Mouse (Mus musculus): ENCODE data around the gene Tubd1.
A peak's percentile ranks its signal among the peaks of the same experiment; 100 is the strongest.

The Tubd1 gene

GRCm38 (mm10) chr11:86568425-86568824, 23.6 kb downstream of the Tubd1 start:
- peak; percentile 65 for DNase-seq

DNA sequence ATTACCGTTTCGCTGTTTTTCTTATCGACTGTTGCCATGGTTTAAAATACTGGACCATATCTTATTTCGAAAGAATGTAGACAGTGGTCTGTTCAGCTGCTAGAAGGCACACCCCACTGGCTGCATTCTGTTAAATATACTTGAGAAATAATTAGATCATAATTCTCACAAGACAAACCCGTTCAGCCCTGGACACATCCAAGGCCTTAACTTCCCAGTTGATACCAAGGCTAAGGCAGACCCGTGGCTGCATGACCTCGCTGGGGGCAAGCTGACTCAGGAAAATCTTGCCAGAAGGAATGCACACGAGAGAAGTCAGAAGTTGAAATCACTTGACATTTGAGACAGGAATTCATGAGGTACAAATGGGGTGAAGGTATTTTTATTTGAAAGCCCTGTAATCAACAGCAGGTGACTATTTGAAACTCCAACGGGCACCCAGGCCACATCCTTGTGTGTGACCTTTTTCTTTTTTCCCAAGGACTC, 25.5 kb downstream of the Tubd1 start:
- DNase-seq: no peak

DNA sequence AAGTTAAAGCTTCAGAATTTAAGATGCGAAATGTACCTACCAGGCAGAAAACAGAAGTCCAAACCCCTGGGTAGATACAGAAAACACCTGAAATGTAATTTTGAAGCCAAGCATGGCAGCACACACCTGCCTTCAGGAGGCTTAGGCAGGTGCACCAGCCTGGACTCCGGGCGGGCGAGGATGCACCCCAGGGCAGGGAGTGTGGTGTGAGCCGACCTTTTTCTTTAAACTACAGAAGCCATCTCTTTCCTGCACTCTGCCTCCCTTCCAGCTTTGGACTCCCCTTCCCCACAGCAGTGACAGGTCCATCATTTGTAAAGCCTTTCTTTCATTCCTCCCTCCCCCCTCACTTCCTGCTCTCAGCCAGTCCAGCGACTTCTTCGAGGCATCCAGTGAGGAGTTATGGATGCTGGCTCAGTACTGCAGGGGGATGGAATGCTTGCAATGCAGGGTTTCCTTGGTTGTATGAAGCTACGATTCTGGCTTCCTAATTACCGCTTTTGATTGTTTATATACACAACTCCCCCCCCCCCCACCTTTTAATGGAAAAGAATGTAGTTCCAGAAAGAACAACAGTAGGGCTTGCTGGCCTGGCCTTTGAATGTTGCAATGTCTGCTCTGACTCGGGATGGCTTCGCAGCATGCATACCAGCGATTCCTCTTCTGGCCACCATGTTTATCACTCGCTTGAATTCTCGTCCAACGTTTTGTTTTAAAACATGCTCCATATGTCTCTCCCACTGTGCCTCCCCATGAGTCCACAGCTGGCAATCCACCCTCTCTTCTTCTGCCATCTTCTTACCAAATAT, 26.5 kb downstream of the Tubd1 start:
- no peak for DNase-seq

- no peak for DNase-seq
These were observed 27.1 kb downstream of the Tubd1 start for GRCm38 (mm10) chr11:86571871-86572270.

GRCm38 (mm10) chr11:86572623-86573022, 27.8 kb downstream of the Tubd1 start:
- no peak for DNase-seq

DNA sequence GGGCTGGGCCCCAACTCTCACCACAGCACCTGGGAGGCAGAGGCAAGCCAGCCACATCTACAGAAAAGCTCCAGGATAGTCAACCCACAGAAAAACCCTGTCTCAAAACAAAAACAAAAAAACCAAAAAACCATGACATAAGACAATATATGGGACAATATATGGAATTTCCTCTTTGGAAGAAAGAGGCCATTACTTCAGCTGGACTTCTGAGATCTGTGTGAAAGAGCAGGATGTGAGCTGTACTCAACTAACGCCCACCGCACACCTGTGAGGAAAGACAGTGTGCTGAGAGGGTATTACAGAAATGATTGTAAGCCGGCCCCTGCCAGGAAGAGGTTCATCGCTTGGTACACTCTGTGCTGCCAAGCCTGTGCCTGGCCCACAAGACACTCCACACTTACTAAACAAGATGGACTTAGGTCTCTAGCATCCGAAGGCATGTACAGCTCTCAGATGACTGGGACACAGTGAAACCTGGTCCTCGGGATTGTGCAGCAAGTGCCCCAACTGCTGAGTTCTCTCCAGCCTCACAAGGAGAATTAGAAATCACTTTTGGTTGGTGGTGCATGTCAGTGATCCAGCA, 28.9 kb downstream of the Tubd1 start:
- DNase-seq: no peak

GRCm38 (mm10) chr11:86574408-86574807, 29.6 kb downstream of the Tubd1 start:
- no peak for DNase-seq

- peak; percentile 67 for DNase-seq
These were observed 31.0 kb downstream of the Tubd1 start for GRCm38 (mm10) chr11:86575632-86576378.

DNA sequence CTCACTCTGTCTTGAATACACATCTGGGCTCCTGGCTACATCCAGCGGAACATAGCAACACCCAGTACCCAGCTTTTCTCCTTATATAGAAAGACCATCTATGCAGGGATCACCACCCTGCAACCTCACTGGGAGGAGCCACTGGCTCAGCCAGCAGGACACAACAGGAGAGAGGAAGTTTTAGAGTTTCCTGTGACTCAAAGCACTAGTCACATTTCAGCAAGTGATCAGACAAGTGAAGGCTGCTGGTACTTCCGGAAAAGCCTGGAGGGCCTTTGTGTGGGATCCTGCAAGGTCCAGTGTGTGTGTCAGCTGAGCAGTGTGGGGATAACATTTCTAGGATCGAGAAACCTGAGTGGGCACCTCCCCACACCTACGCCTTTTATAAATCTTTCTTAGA, 32.4 kb downstream of the Tubd1 start:
- peak; percentile 78 for DNase-seq

GRCm38 (mm10) chr11:86578106-86578808, 33.5 kb downstream of the Tubd1 start:
- DNase-seq: no peak

- DNase-seq: peak; percentile 90
These were observed 34.3 kb downstream of the Tubd1 start for GRCm38 (mm10) chr11:86578809-86579730.

GRCm38 (mm10) chr11:86579731-86580318, 35.0 kb downstream of the Tubd1 start:
- no peak for DNase-seq

- peak; percentile 75 for DNase-seq
These were observed 35.7 kb downstream of the Tubd1 start for GRCm38 (mm10) chr11:86580319-86581113.

GRCm38 (mm10) chr11:86581250-86581753, 36.5 kb downstream of the Tubd1 start:
- peak; percentile 79 for DNase-seq

GRCm38 (mm10) chr11:86581943-86582542, 37.3 kb downstream of the Tubd1 start:
- no peak for DNase-seq

DNA sequence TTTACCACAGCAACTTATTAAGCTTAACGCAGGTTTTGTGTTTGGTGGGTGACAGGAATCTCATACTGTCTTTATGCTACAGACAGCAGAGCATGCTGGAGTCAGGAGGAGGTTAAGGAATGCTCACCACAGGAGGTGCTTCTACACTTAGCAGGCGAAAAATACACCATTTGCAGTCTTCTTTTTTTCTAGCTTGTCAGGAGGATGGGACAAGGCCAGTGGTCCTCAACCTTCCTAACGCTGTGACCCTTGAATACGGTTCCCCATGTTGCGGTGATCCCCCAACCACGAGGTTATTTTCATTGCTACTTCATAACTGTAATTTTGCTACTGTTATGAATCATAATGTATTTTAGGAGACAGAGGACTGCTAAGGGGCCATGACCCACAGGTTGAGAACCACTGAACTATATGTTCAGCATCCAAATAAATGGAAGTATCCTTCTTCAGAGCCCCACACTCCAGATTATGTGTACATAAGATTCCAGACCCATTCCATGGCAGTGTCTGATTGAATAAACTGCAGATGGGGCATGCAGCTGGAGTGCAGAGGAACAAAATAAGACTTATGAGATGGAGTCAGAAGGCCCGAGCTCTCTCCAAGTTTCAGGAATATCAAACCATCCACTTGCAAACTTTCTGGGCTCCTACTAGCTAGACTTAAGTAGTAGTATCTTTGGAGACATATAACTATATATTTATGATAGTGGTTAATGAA, 37.9 kb downstream of the Tubd1 start:
- DNase-seq: no peak

DNA sequence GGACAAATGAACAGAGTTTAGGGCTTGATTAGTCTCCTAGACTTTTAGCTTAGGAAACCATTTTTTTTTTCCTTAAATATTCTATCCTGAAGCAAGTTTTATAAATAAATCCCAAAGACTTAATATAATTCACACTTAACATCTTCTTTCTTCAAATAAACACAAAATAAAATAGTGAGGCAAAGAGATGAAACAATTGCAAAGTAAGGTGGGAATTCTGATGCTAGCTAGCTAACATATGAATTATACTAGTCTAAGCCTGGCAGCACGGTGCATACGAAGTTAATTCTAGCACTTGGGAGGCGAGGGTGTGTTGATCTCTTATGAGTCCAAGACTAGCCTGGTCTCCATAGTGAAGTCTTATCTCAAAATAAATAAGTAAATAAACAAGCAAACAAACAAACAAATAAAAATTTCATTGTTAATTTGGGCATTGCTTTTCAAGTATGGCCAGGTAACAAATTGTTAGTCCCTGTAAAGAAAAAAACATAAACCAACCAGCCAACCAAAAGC, 38.6 kb downstream of the Tubd1 start:
- no peak for DNase-seq

- no peak for DNase-seq
These were observed 39.5 kb downstream of the Tubd1 start for GRCm38 (mm10) chr11:86583990-86584897.

Measured in lung, postnatal 36 days (tissue).